Mouse (Mus musculus) adrenal gland, postnatal 14 days (tissue): ENCODE results near the gene Gm10338. TPM values are rescaled to one million over a fixed set of nuclear protein-coding genes. Genes with fewer than 3 reads are reported as not detected.
A peak's percentile ranks its signal among the peaks of the same experiment; 100 is the strongest.
"Not testable (repeated sequence)": the region's sequence is repeated elsewhere in the genome, so short reads cannot be mapped to it uniquely, and the experiment has no call there.

Experiments
- DNase-seq: peaks from one replicate; pipeline ENCODE4 v3.0.0; 2021; ENCODE audit warnings: mixed read lengths
- long read RNA-seq, 2 experiments: library from polyadenylated mRNA; stranded (forward); transcript quantifications; one replicate each; pipeline ENCODE4 v2.0.0; 2021
- total RNA-seq: library from RNA; stranded (reverse); gene quantifications from 2 replicates; pipeline ENCODE4 v1.2.3, GENCODE M21; 2021

The Gm10338 gene
- total RNA-seq = not detected in 2 replicates
- long read RNA-seq, experiment 1 = 0 reads
- long read RNA-seq, experiment 2 = 0 reads

DNA sequence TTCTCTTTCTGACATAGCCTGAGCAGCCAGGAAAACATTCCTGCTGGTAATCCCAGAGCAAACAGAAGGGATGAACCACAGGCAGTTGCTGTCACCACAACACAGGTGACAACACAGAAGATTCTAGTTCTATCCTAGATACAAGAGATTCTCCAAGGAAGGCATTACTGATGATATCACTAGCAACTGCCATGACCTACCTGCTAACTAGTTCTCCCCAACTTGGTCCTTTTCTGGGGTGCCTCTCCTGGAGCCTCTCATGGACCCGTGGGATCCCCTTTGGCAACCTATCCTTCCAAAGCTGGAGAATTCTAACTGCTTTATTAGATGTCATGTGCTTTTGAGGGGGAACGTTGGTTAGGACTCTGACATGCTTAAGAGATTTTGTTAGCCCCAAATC lies at the start of gene Gm10338:
TSS of gene Gm10338 (minus strand) at position 101 of the 400 bp plus-strand sequence.
- DNase-seq = not testable (repeated sequence)

DNA sequence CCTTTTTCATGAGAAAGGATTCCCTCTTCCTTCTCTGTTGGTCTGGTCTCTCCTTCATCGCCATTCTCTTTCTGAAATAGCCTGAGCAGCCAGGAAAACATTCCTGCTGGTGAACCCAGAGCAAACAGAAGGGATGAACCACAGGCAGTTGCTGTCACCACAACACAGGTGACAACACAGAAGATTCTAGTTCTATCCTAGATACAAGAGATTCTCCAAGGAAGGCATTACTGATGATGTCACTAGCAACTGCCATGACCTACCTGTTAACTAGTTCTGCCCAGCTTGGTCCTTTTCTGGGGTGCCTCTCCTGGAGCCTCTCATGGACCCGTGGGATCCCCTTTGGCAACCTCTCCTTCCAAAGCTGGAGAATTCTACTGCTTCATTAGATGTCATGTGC lies 48.5 kb upstream of the Gm10338 start, which contains the start of gene Gm10128:
TSS of gene Gm10128 (minus strand) at position 101 of the 400 bp plus-strand sequence.
- not testable (repeated sequence) for DNase-seq

DNA sequence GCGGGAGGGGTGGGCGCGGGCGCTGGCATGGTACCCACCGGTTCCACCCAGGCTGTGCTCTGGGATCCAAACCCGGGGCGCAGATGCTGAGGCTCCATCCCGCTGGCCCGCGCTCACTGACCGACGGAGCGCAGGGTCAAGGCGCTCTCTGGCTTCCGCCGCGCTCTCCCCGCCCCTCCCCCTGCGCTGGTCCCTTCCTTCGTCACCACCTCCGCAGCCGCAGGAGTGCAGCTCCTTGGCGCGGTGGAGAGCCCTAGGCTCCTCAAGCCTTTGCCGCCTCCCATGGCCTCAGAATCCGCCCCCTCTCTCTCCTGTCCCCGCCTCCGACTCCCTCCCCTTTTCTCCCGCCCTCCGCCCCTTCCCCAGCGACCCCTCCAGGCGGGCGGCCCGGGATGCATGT lies 27.0 kb downstream of the Gm10338 start, which contains the start of gene Gm3558:
TSS of gene Gm3558 (minus strand) at position 185 of the 400 bp plus-strand sequence.
- DNase-seq = peak; percentile 2

DNA sequence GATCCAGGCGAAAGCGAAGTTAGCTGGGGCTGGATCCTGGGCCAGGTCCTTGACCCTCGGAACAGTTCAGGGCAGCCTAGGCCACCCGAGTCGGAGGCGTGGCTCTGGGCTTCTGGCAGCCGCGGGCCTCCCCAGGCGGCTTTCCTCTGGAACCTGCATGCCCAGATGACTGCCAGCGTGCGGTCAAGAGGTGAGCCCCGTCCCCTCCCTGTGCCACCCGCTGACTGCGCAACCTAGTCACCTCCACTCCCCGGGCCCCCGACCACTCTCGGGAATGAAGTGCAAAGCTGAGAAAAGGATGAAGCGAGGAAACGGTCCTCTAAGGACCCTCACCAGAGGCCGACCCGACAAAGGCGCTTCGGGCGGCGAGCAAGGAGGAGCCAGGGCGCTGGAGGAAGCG lies 27.5 kb downstream of the Gm10338 start:
- peak; percentile 2 for DNase-seq

DNA sequence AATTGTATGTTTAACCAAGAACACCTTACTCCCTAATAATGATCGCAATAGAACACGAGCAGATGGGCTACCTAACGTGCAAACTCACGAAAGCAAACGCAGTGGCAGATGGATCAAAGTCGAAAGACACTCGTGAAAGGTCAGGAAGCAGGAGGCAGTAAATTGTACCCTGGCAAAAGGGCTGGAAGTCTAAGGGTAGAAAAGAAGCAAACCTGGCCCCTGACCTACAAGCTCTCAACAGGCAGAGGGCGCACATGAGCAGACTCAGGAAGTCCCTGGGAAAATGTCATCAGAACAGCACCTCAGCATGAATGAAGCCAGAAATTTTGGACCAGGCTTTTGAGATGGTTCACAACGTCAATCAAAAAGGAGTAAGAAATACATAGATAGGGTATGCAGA lies 28.1 kb downstream of the Gm10338 start:
- peak; percentile 3 for DNase-seq

Other genes starting within 250 kb of the Gm10338 start
- not detected in 2 replicates for gene Gm8374, start 230.5 kb downstream of the Gm10338 start, total RNA-seq
- not detected in 2 replicates for gene Gm3755, start 144.7 kb downstream of the Gm10338 start, total RNA-seq
- not detected in 2 replicates for gene Gm3752, start 111.8 kb downstream of the Gm10338 start, total RNA-seq
- 2.3 and 2.9 TPM in 2 replicates for gene Gm3558, start 27.0 kb downstream of the Gm10338 start, total RNA-seq
- gene Gm10128, start 48.4 kb upstream of the Gm10338 start, total RNA-seq = not detected in 2 replicates
- gene Gm26661, start 196.0 kb upstream of the Gm10338 start, total RNA-seq = not detected in 2 replicates
- 43.3 and 45.7 TPM in 2 replicates for gene Flnb, start 222.4 kb upstream of the Gm10338 start, total RNA-seq